Mouse (Mus musculus): ENCODE results near the gene Tmem232.
"Not testable (repeated sequence)": the region's sequence is repeated elsewhere in the genome, so short reads cannot be mapped to it uniquely, and the experiment has no call there.

The Tmem232 gene

GRCm38 (mm10) chr17:65527529-65527928 is 13.1 kb downstream of the Tmem232 start:
- DNase-seq (ENCODE audit: low spot score) = no peak

GRCm38 (mm10) chr17:65513517-65513916 is 27.1 kb downstream of the Tmem232 start:
- no peak for DNase-seq (ENCODE audit: low spot score)

GRCm38 (mm10) chr17:65484654-65485053 is 55.9 kb downstream of the Tmem232 start:
- no peak for DNase-seq (ENCODE audit: low spot score)

GRCm38 (mm10) chr17:65476747-65477146 is 63.8 kb downstream of the Tmem232 start:
- no peak for DNase-seq (ENCODE audit: low spot score)

GRCm38 (mm10) chr17:65450818-65451217 is 89.8 kb downstream of the Tmem232 start:
- DNase-seq (ENCODE audit: low spot score) = no peak

GRCm38 (mm10) chr17:65437906-65438305 is 102.7 kb downstream of the Tmem232 start:
- not testable (repeated sequence) for DNase-seq (ENCODE audit: low spot score)

GRCm38 (mm10) chr17:65419124-65419523 is 121.5 kb downstream of the Tmem232 start:
- DNase-seq (ENCODE audit: low spot score) = no peak

GRCm38 (mm10) chr17:65405309-65405708 is 135.3 kb downstream of the Tmem232 start:
- no peak for DNase-seq (ENCODE audit: low spot score)

- no peak for DNase-seq (ENCODE audit: low spot score)
Measured at GRCm38 (mm10) chr17:65400914-65401313, 139.7 kb downstream of the Tmem232 start.

- no peak for DNase-seq (ENCODE audit: low spot score)
Measured at GRCm38 (mm10) chr17:65384411-65384962, 156.1 kb downstream of the Tmem232 start.

- no peak for DNase-seq (ENCODE audit: low spot score)
Measured at GRCm38 (mm10) chr17:65370034-65370780, 170.4 kb downstream of the Tmem232 start.

- DNase-seq (ENCODE audit: low spot score) = no peak
Measured at GRCm38 (mm10) chr17:65365535-65366254, 174.9 kb downstream of the Tmem232 start.

- no peak for DNase-seq (ENCODE audit: low spot score)
Measured at GRCm38 (mm10) chr17:65351836-65352235, 188.7 kb downstream of the Tmem232 start.

- no peak for DNase-seq (ENCODE audit: low spot score)
Measured at GRCm38 (mm10) chr17:65340016-65340415, 200.6 kb downstream of the Tmem232 start.

- no peak for DNase-seq (ENCODE audit: low spot score)
Measured at GRCm38 (mm10) chr17:65330759-65331158, 209.8 kb downstream of the Tmem232 start.

GRCm38 (mm10) chr17:65325249-65325648 is 215.3 kb downstream of the Tmem232 start:
- peak; percentile 55 for DNase-seq (ENCODE audit: low spot score)

GRCm38 (mm10) chr17:65320623-65321022 is 220.0 kb downstream of the Tmem232 start:
- DNase-seq (ENCODE audit: low spot score) = no peak

- no peak for DNase-seq (ENCODE audit: low spot score)
Measured at GRCm38 (mm10) chr17:65299946-65300345, 240.6 kb downstream of the Tmem232 start.

- no peak for DNase-seq (ENCODE audit: low spot score)
Measured at GRCm38 (mm10) chr17:65297831-65298230, 242.8 kb downstream of the Tmem232 start.

GRCm38 (mm10) chr17:65252160-65252559 is 288.4 kb downstream of the Tmem232 start:
- peak; percentile 46 for DNase-seq (ENCODE audit: low spot score)

- DNase-seq (ENCODE audit: low spot score) = no peak
Measured at GRCm38 (mm10) chr17:65250261-65250660, 290.3 kb downstream of the Tmem232 start.

GRCm38 (mm10) chr17:65243716-65244115 is 296.9 kb downstream of the Tmem232 start:
- DNase-seq (ENCODE audit: low spot score) = no peak

GRCm38 (mm10) chr17:65225347-65225916 is 315.1 kb downstream of the Tmem232 start:
- no peak for DNase-seq (ENCODE audit: low spot score)

Data from MN1 (cell line).